Mouse (Mus musculus) embryonic facial prominence, embryonic 10.5 days (tissue): ENCODE results near the gene Olfr509. TPM values are rescaled to one million over a fixed set of nuclear protein-coding genes. Genes with fewer than 3 reads are reported as not detected.
"Not testable (repeated sequence)": the region's sequence is repeated elsewhere in the genome, so short reads cannot be mapped to it uniquely, and the experiment has no call there.

ENCODE experiments used
- DNase-seq: peaks from one replicate; pipeline ENCODE4 v3.0.0-alpha.2; 2017; ENCODE audit warnings: low spot score
- H3K27ac ChIP-seq: fragments of 300-500 bp; sonication (generic); replicated peaks from 2 replicates; pipeline ENCODE4 v1.5.1; 2016; ENCODE audit warnings: mild to moderate bottlenecking
- H3K27me3 ChIP-seq: fragments of 300-500 bp; sonication (generic); replicated peaks from 2 replicates; pipeline ENCODE4 v1.6.1; 2016; ENCODE audit warnings: low read depth, mild to moderate bottlenecking; ENCODE audit not compliant: poor library complexity, severe bottlenecking
- H3K36me3 ChIP-seq: fragments of 300-500 bp; sonication (generic); replicated peaks from 2 replicates; pipeline ENCODE4 v1.6.1; 2016; ENCODE audit warnings: mild to moderate bottlenecking, moderate library complexity
- H3K4me1 ChIP-seq: fragments of 300-500 bp; sonication (generic); 2 replicates; pipeline ENCODE4 v1.6.1; 2016
- H3K4me3 ChIP-seq: fragments of 300-500 bp; sonication (generic); 2 replicates; pipeline ENCODE4 v1.5.1; 2016; ENCODE audit warnings: mild to moderate bottlenecking, moderate library complexity
- H3K9me3 ChIP-seq: fragments of 300-500 bp; sonication (generic); 2 replicates; pipeline ENCODE4 v1.6.1; 2016; ENCODE audit warnings: mild to moderate bottlenecking
- WGBS: fragments of 180-500 bp; shearing (Covaris S2); methylation state at CpG from one replicate; pipeline ENCODE4 v1.1.7; 2016; 5-methylcytosine and 5-hydroxymethylcytosine counted together
- polyA plus RNA-seq: library from polyadenylated mRNA; unstranded; fragments of >200 nt; fragmentation: Nextera tagmentation; extraction: Ambion mirVana; gene quantifications from 2 replicates; pipeline ENCODE4 v1.2.1, GENCODE M21; 2016

Olfr509 gene
- polyA plus RNA-seq: not detected in 2 replicates

- Histone ChIP-seq H3K4me3 (no peak within 1 kb of the TSS), H3K9me3 (peaks cover 3% of the 10 kb centered on the region; the same call in 1 of the 2 replicates), H3K36me3 (no peaks in the 10 kb centered on the region), H3K27me3 (no peaks in the 10 kb centered on the region), H3K27ac (no peak within 1 kb of the TSS), H3K4me1 (no peaks in the 10 kb centered on the region)
- no peak for DNase-seq
Observed at GRCm38 (mm10) chr7:108651806-108652205, at the start of gene Olfr509. Olfr509 (minus strand) TSS chr7:108651906.

GRCm38 (mm10) chr7:108678886-108679285 is 27.2 kb upstream of the Olfr509 start:
- Histone ChIP-seq H3K4me1 (no peaks in the 10 kb centered on the region), H3K27me3 (no peaks in the 10 kb centered on the region), H3K36me3 (no peaks in the 10 kb centered on the region), H3K4me3 (no peak overlapping the region), H3K9me3 (0 out of 2 replicates have a peak, but pooled peaks cover 2% of the 10 kb centered on the region), H3K27ac (no peak overlapping the region)
- DNase-seq: no peak
- WGBS: 84% methylated on average over 4 of the region's 4 CpGs

- DNase-seq: no peak
- Histone ChIP-seq H3K27me3 (no peaks in the 10 kb centered on the region), H3K4me1 (no peaks in the 10 kb centered on the region), H3K36me3 (no peaks in the 10 kb centered on the region), H3K4me3 (no peak overlapping the region), H3K27ac (no peak overlapping the region), H3K9me3 (no peaks in the 10 kb centered on the region)
- 75% methylated on average over 1 of the region's 1 CpGs for WGBS
Observed at GRCm38 (mm10) chr7:108671058-108671457, 19.4 kb upstream of the Olfr509 start.

GRCm38 (mm10) chr7:108666118-108666517 is 14.4 kb upstream of the Olfr509 start, which contains the start of gene Olfr510:
Olfr510 (plus strand) TSS chr7:108666418.
- WGBS: 90% methylated on average over 1 of the region's 1 CpGs
- Histone ChIP-seq H3K9me3 (no peaks in the 10 kb centered on the region), H3K27me3 (no peaks in the 10 kb centered on the region), H3K36me3 (no peaks in the 10 kb centered on the region), H3K4me3 (no peak within 1 kb of the TSS), H3K27ac (no peak within 1 kb of the TSS), H3K4me1 (no peaks in the 10 kb centered on the region)
- DNase-seq: no peak

- Histone ChIP-seq H3K27me3 (no peaks in the 10 kb centered on the region), H3K4me3 (no peak overlapping the region), H3K36me3 (no peaks in the 10 kb centered on the region), H3K27ac (no peak overlapping the region), H3K9me3 (no peaks in the 10 kb centered on the region), H3K4me1 (no peaks in the 10 kb centered on the region)
- 89% methylated on average over 3 of the region's 3 CpGs for WGBS
- no peak for DNase-seq
Observed at GRCm38 (mm10) chr7:108662419-108662818, 10.7 kb upstream of the Olfr509 start.

GRCm38 (mm10) chr7:108629694-108630093 is 22.0 kb downstream of the Olfr509 start, which contains the start of gene Olfr508:
Olfr508 (plus strand) TSS chr7:108629994.
- WGBS: 92% methylated on average over 3 of the region's 3 CpGs
- Histone ChIP-seq H3K27ac (no peak within 1 kb of the TSS), H3K4me1 (no peaks in the 10 kb centered on the region), H3K36me3 (no peaks in the 10 kb centered on the region), H3K9me3 (no peaks in the 10 kb centered on the region), H3K4me3 (no peak within 1 kb of the TSS), H3K27me3 (no peaks in the 10 kb centered on the region)
- no peak for DNase-seq

- H3K27ac ChIP-seq: no peak within 1 kb of the TSS
- no peak within 1 kb of the TSS for H3K4me3 ChIP-seq
- H3K9me3 ChIP-seq: no peaks in the 10 kb centered on the region
- H3K27me3 ChIP-seq: no peaks in the 10 kb centered on the region
- H3K36me3 ChIP-seq: no peaks in the 10 kb centered on the region
- WGBS: 89% methylated on average over 2 of the region's 2 CpGs
- H3K4me1 ChIP-seq: no peaks in the 10 kb centered on the region
- DNase-seq: no peak
Observed at GRCm38 (mm10) chr7:108621514-108621913, 30.2 kb downstream of the Olfr509 start, which contains the start of gene Olfr507. Olfr507 (plus strand) TSS chr7:108621814.

- not testable (repeated sequence) for H3K27ac ChIP-seq, H3K36me3 ChIP-seq, H3K4me3 ChIP-seq, H3K4me1 ChIP-seq, H3K27me3 ChIP-seq, DNase-seq, H3K9me3 ChIP-seq
- 56% methylated on average over 3 of the region's 3 CpGs for WGBS
Observed at GRCm38 (mm10) chr7:108616781-108617180, 34.9 kb downstream of the Olfr509 start.

GRCm38 (mm10) chr7:108614110-108614509 is 37.6 kb downstream of the Olfr509 start:
- Histone ChIP-seq H3K4me1 (no peaks in the 10 kb centered on the region), H3K27ac (no peak overlapping the region), H3K4me3 (no peak overlapping the region), H3K9me3 (no peaks in the 10 kb centered on the region), H3K36me3 (no peaks in the 10 kb centered on the region), H3K27me3 (no peaks in the 10 kb centered on the region)
- WGBS: 91% methylated on average over 2 of the region's 2 CpGs
- DNase-seq: no peak

GRCm38 (mm10) chr7:108610487-108610886 is 41.2 kb downstream of the Olfr509 start, which contains the start of gene Olfr506:
Olfr506 (plus strand) TSS chr7:108610787.
- no peaks in the 10 kb centered on the region for H3K9me3 ChIP-seq
- no peak within 1 kb of the TSS for H3K4me3 ChIP-seq
- DNase-seq: no peak
- H3K27ac ChIP-seq: no peak within 1 kb of the TSS
- no peaks in the 10 kb centered on the region for H3K36me3 ChIP-seq
- no peaks in the 10 kb centered on the region for H3K4me1 ChIP-seq
- H3K27me3 ChIP-seq: no peaks in the 10 kb centered on the region

GRCm38 (mm10) chr7:108601916-108602315 is 49.8 kb downstream of the Olfr509 start:
- not testable (repeated sequence) for DNase-seq, H3K27me3 ChIP-seq, H3K27ac ChIP-seq, H3K36me3 ChIP-seq, H3K9me3 ChIP-seq, H3K4me3 ChIP-seq, H3K4me1 ChIP-seq
- WGBS: 76% methylated on average over 3 of the region's 3 CpGs
